Mouse (Mus musculus) duodenum, adult 2 months (tissue): Measurements from ENCODE around the gene Rsl24d1. TPM values are rescaled to one million over a fixed set of nuclear protein-coding genes. Genes with fewer than 3 reads are reported as not detected.

ENCODE experiments used
- polyA plus RNA-seq: library from polyadenylated mRNA; depleted of rRNA; stranded (reverse); fragments of >200 nt; gene quantifications from 2 replicates; pipeline ENCODE4 v1.2.3, GENCODE M21; 2012; ENCODE audit warnings: low replicate concordance; rRNA removed

Gene Rsl24d1
- 2.7 and 2.9 TPM in 2 replicates for polyA plus RNA-seq

DNA sequence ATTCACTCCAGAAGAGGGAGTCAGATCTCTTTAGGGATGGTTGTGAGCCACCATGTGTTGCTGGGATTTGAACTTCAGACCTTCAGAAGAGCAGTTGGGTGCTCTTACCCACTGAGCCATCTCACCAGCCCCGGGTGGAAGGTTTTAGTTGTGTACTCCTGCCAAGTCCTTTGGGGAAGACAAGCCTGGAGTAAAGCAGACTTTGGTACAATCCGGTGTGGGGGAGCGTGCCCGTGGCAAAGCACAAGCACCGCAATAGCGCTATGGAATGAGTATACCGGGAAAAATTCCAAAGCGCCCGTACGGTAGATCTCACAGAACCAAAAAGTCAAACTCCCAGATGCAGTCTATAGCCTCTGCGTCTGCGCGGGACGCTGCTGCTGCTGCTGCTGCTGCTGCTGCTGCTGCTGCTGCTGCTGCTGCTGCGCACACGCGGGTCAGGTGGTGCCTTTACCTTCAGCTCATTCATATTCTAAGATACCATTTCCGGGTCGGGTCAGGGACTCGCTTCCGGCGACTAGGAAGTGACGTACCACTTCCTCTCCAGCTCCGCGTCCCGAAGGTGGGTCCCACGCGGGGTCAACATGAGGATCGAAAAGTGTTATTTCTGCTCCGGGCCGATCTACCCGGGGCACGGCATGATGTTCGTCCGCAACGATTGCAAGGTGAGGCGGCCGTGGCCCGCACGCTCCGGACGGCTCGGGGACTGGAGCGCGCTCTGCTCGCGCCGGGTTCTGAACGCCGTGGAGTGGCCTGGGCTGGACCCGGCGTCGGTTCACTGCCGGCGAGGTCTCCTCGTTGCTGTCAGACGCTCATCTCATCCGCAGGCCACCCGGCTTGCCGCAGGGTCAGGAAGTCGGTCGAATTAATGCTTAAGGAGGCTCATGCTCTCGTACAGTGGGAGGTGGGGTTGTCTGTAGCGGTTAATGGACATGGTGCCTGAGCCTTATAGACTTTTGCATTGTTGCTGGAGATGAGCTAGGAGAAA lies at the start of gene Rsl24d1:
Gene Rsl24d1 (plus strand): TSS at position 508 of the 988 bp plus-strand sequence.

DNA sequence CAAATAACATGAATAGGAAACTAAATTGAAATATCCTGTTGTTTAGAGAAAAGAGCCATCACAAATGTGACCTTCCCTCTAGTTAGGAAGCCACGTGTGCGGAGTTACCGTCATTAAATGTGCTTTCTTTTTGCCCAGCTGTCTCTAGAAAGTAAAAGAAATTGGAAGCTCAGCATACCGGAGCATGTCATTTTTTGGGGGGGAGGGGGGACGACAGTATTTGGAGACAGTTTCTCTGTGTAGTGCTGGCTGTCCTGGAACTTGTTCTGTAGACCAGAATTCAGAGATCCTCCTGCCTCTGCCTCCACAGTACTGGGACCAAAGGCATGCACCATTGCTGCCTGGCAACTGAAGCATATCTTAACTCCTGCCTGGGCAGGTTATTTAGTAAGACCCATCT lies 11.7 kb upstream of the Rsl24d1 start, which contains the start of gene Khdc3:
Gene Khdc3 (plus strand): TSS at position 301 of the 400 bp plus-strand sequence.

DNA sequence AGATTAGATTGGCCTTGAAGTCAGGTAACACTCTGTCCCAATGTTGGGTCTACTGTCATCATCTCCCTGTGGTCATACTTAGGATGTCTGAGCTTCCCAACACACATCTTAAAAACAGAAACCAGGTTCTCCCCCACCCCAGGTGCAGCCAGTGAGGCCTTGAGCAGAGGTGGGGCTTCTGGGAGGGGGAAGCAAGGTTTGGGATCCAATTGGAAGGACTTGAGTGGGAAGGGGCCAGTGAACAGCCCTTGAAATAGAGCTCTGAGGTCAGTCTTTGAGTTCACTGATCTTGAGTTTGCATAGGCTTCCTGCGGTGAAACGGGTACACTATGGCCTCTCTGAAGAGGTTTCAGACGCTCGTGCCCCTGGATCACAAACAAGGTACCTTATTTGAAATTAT lies 11.0 kb upstream of the Rsl24d1 start, which contains the start of gene Gm20509:
Gene Gm20509 (plus strand): TSS at position 290 of the 400 bp plus-strand sequence.

Other genes with a start within 250 kb of the Rsl24d1 start
- gene Pygo1, start 187.8 kb upstream of the Rsl24d1 start, polyA plus RNA-seq = 0.07 and 0.08 TPM in 2 replicates
- gene Dyx1c1, start 154.6 kb upstream of the Rsl24d1 start, polyA plus RNA-seq = not detected in 2 replicates
- not detected in 2 replicates for gene Gm44503, start 154.6 kb upstream of the Rsl24d1 start, polyA plus RNA-seq
- gene Ccpg1os, start 128.0 kb upstream of the Rsl24d1 start, polyA plus RNA-seq = 1.3 and 4.1 TPM in 2 replicates
- 1.7 and 3.1 TPM in 2 replicates for gene Ccpg1, start 128.0 kb upstream of the Rsl24d1 start, polyA plus RNA-seq
- gene Pigb, start 73.0 kb upstream of the Rsl24d1 start, polyA plus RNA-seq = 2.5 and 4.8 TPM in 2 replicates
- gene Rab27a, start 68.6 kb upstream of the Rsl24d1 start, polyA plus RNA-seq = 2.4 and 6.2 TPM in 2 replicates
- gene Khdc3, start 11.6 kb upstream of the Rsl24d1 start, polyA plus RNA-seq = 0.30 and 0.56 TPM in 2 replicates
- not detected in 2 replicates for gene Gm20509, start 11.0 kb upstream of the Rsl24d1 start, polyA plus RNA-seq